Mouse (Mus musculus) heart, postnatal 10 days (tissue): ENCODE measurements at regions not wholly inside any gene's neighbourhood (a gene's known extent, or its start where the extent isn't known, plus 50 kb on each side); places are given as distances from the start of the nearest gene placed in this dataset.

Experiments
- DNase-seq, 2 experiments: peaks; one replicate each; pipeline ENCODE4 v3.0.0; 2021
- intact Hi-C: fragments of 180-260 bp; cut with DNase I; formaldehyde crosslinking; loops from one replicate; pipeline ENCODE4 v1.15.1; 2025

- intact Hi-C loops, result loop anchor here (5.0 to 10.0 kb wide), 4 partner anchors 168 to 1047 kb away; partner anchors contain the start of gene Nr2f2
- no peak for DNase-seq
These were observed 63.5 kb upstream of the Gm10295 start for GRCm38 (mm10) chr7:71414756-71415155.

DNA sequence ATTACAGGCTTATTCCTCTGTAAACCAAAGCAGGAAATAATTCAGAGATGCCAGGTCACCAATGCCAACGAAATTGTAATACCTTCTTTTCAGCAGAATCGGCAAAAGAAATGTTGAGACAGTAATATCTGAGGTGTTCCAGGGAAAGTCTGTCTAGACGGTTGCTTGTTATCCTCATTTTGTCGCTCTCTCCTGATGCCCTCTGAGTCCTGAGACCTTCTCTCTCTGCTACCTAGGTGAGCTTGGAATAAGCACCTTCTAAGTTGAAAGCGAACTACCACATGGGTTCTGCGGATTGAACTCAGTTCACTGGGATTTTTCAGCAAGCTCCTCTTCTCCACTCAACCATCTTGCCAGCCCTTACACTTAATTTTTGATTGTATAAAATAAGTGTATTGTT is 61.8 kb upstream of the Gm10295 start:
- DNase-seq, result no peak
- intact Hi-C loops, result loop anchor here (2.0 to 10.0 kb wide), 5 partner anchors 169 to 1922 kb away; partner anchors contain the start of gene Nr2f2

- intact Hi-C loops, result loop anchor here (2.0 to 10.0 kb wide), 5 partner anchors 170 to 1921 kb away; partner anchors contain the start of gene Nr2f2
- DNase-seq, result peak; percentile 87 to 89
These were observed 60.8 kb upstream of the Gm10295 start for GRCm38 (mm10) chr7:71412079-71412478.

- DNase-seq, result peak; percentile 62 to 67
- intact Hi-C loops, result loop anchor here (2.0 to 10.0 kb wide), 7 partner anchors 41 to 1921 kb away; partner anchors contain the start of gene Nr2f2
These were observed 60.2 kb upstream of the Gm10295 start for GRCm38 (mm10) chr7:71411293-71412011.

GRCm38 (mm10) chr7:71409903-71410302 is 58.6 kb upstream of the Gm10295 start:
- intact Hi-C loops, result loop anchor here (2.0 to 10.0 kb wide), 6 partner anchors 39 to 1059 kb away; partner anchors contain the start of gene Nr2f2
- no peak for DNase-seq

DNA sequence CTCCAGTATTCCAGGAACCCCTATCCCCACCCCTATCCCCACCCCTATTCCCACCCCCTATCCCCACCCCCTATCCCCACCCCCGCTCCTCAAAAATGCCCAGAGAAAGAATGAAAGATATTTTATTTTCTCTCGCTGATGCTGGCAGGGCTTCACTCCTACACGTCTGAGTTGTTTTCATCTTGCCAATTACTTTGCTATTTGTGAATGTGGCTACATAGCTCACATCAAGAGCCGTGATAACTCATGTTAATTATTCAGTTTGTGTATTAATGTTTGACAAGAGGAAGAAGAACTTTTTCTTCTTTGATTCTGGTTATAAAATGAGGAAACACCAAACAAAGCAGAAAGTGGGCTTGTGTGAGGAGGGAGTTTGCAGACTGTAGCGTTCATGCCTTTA is 57.8 kb upstream of the Gm10295 start:
- intact Hi-C loops, result no loop called here
- no peak for DNase-seq

GRCm38 (mm10) chr7:71406283-71406682 is 55.0 kb upstream of the Gm10295 start:
- intact Hi-C loops, result no loop called here
- no peak for DNase-seq
